Mouse (Mus musculus): ENCODE results near the gene Fxyd7. TPM values are rescaled to one million over a fixed set of nuclear protein-coding genes. Genes with fewer than 3 reads are reported as not detected.

Fxyd7 gene
- polyA plus RNA-seq, 1 experiment from 2014 or later = 239 TPM

DNA sequence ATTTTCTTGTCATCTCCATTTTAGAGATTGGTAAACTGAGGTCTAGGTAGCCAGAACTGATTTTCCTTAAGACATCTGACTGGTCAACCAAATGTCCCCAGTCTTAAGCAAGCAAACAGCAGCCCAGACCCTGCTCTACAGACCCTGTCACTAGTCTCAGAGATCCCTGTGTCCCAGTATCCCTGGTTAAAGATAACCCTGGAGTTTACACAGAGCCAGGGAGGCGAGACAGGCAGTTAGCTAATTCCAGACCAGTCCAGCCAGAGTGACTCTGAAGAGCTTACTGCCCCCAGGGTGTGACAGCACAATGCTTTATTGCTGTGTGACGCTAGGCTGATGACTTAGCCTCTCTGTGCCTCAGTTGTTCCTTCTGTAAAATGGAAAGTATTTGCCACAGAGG lies 5.8 kb upstream of the Fxyd7 start, which contains the start of gene Fxyd1:
Gene Fxyd1 (minus strand): TSS at position 129 of the 400 bp plus-strand sequence.
- WGBS = 78% methylated on average over 2 of the region's 2 CpGs
- Histone ChIP-seq H3K27ac (replicated peaks) (no peak within 1 kb of the TSS), H3K27me3 (peaks cover 32% of the 10 kb centered on the region), H3K36me3 (no peaks in the 10 kb centered on the region), H3K9ac (no peak within 1 kb of the TSS), H3K4me1 (replicated peaks) (peaks cover 28% of the 10 kb centered on the region), H3K4me3 (no peak within 1 kb of the TSS), H3K4me2 (no peak within 1 kb of the TSS), H3K9me3 (no peaks in the 10 kb centered on the region)
- no peak for ATAC-seq (ENCODE audit: low read depth)

DNA sequence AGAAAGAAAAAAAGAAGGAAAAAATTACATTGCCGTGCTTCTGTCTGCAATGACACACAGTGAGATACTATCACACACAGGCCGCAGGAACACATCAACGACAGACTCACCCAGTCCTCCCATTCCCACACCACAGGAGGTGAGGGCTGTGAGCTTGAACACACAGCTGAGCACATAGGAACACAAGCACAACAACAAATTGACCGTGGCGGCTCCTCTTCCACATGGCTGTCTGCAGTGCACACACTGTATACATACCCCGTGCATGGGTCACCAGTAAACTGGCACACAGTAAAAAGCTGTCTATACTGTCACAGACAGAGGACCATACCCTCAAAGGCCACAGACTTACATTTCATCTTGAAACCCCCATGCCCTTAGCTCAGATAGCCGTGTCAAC lies 5.2 kb upstream of the Fxyd7 start:
- H3K4me2 ChIP-seq = no peak overlapping the region
- no peak overlapping the region for H3K27ac ChIP-seq (replicated peaks)
- H3K27me3 ChIP-seq = peaks cover 38% of the 10 kb centered on the region
- no peak overlapping the region for H3K4me3 ChIP-seq
- H3K36me3 ChIP-seq = no peaks in the 10 kb centered on the region
- peaks cover 34% of the 10 kb centered on the region for H3K4me1 ChIP-seq (replicated peaks)
- no peak overlapping the region for H3K9ac ChIP-seq
- 74% methylated on average over 7 of the region's 7 CpGs for WGBS
- ATAC-seq (ENCODE audit: low read depth) = no peak
- no peaks in the 10 kb centered on the region for H3K9me3 ChIP-seq

DNA sequence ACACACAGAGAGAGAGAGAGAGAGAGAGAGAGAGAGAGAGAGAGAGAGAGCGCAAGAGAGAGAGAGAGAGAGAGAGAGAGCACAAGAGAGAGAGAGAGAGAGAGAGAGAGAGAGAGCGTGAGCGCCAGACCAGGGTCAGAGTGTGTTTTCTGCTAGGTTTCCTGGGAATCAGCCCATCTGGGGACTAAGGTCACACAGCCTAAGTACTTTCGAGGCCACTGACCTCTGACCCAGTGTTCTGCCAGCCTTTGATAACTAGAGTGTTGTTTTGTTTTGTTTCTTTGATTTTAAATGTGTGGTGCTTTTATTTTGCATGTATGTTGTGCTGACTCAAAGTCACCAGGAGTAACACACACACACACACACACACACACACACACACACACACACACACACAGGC lies 4.6 kb upstream of the Fxyd7 start:
- H3K27ac ChIP-seq (replicated peaks) = no peak overlapping the region
- no peak overlapping the region for H3K9ac ChIP-seq
- H3K27me3 ChIP-seq = peaks cover 44% of the 10 kb centered on the region
- H3K4me1 ChIP-seq (replicated peaks) = peaks cover 40% of the 10 kb centered on the region
- no peak overlapping the region for H3K4me2 ChIP-seq
- H3K36me3 ChIP-seq = no peaks in the 10 kb centered on the region
- no peaks in the 10 kb centered on the region for H3K9me3 ChIP-seq
- no peak for ATAC-seq (ENCODE audit: low read depth)
- 32% methylated on average over 3 of the region's 4 CpGs for WGBS
- H3K4me3 ChIP-seq = no peak overlapping the region

DNA sequence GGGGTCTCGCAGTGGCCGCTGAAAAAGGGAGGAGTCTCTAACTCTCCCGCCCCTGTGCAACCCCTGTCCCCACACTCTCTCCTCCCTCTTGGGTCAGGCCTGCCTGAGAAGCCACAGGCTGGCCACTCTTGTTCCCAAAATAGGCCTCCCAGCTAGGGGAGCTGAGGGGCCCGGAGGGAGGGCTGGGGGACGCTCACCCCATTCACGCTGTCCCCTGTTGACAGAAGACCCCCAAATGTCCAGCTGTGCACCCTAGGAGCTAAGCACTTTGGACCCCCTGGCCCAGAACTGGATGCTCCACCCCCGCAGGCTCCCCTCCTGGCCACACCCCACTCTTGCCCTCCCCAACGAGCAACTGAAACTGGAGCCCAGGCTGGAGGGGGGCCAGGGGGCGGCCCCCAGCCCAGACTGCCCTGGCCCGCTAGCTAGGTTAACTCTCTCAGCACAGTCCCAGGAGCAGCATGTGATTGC lies 4.1 kb upstream of the Fxyd7 start:
- Histone ChIP-seq H3K9me3 (no peaks in the 10 kb centered on the region), H3K9ac (0 out of 2 replicates have a peak overlapping the region, but pooled peaks have one; percentile 12), H3K27ac (replicated peaks) (peak overlapping the region; percentile 28; the same call in 1 of the 2 replicates), H3K4me3 (no peak overlapping the region), H3K4me1 (replicated peaks) (peaks cover 44% of the 10 kb centered on the region), H3K36me3 (no peaks in the 10 kb centered on the region), H3K4me2 (peak overlapping the region; percentile 63), H3K27me3 (peaks cover 49% of the 10 kb centered on the region)
- WGBS = 7% methylated on average over 10 of the region's 10 CpGs
- no peak for ATAC-seq (ENCODE audit: low read depth)

DNA sequence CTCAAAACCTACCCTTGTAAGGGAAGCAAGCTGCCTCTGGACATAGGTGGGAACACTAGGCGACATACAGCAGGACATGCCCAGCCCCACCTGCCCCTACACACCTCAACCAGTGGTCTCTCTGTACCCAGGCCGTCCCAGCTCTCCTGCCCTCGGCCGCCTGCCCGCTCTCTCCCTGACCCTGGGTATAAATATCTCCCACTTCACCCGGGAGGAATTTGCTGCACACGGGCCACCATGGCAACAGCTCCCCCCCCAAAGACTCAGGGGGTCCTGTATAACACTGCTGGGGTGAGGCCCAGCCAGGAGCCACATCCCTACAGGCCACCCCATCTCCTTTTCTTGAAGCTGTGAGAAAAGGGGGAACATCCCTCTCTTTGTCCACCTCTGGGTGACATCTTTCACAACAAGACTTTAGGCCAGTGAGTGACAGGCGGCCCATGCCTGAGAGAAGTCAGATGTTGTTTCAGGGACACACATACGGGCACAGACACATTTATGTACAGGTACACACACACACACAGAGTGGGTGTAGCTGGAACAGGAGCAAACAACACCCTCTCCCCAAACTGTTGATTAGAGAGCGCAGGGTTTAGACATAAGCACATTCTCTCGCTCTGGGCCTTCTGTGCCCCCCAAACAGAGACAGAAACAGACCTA lies 3.5 kb upstream of the Fxyd7 start:
- peaks cover 50% of the 10 kb centered on the region for H3K4me1 ChIP-seq (replicated peaks)
- 46% methylated on average over 11 of the region's 11 CpGs for WGBS
- H3K36me3 ChIP-seq = no peaks in the 10 kb centered on the region
- ATAC-seq (ENCODE audit: low read depth) = no peak
- H3K27me3 ChIP-seq = peaks cover 54% of the 10 kb centered on the region
- H3K4me3 ChIP-seq = no peak overlapping the region
- no peaks in the 10 kb centered on the region for H3K9me3 ChIP-seq
- H3K27ac ChIP-seq (replicated peaks) = peak overlapping the region; percentile 7; the same call in 1 of the 2 replicates
- peak overlapping the region; percentile 34; the same call in 1 of the 2 replicates for H3K9ac ChIP-seq
- peak overlapping the region; percentile 63 for H3K4me2 ChIP-seq

DNA sequence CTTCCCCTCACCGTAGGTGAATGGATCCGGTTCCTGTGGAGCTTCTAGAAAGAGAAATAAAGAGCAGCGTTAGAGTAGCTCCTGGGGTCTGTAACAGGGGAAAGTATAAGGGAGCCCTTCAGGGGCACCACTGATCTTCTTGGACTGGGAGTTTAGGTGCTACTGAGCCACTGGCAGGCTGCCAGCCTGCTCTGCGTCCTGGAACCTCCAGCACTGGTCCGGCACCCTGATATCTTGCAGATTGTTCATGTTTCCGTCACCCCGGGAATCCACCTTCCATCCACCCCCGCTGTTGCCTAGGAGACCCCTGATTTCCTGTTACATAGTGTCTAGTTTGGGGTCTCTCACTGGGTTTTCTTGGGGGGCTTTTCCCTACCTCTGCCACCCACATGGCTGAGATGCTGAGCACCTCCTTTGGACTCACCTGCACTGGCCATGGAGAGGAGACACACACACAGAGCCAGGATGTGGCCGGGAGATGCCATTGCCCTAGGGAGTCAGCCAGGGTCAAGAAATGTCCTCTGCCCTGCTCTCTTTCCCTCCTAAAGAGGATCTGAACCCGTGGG lies 2.7 kb upstream of the Fxyd7 start:
- 38% methylated on average over 10 of the region's 10 CpGs for WGBS
- H3K9me3 ChIP-seq = no peaks in the 10 kb centered on the region
- H3K27me3 ChIP-seq = peaks cover 61% of the 10 kb centered on the region
- no peaks in the 10 kb centered on the region for H3K36me3 ChIP-seq
- peak overlapping the region; percentile 63 for H3K4me2 ChIP-seq
- H3K4me3 ChIP-seq = no peak overlapping the region
- H3K27ac ChIP-seq (replicated peaks) = no peak overlapping the region
- peaks cover 58% of the 10 kb centered on the region for H3K4me1 ChIP-seq (replicated peaks)
- no peak for ATAC-seq (ENCODE audit: low read depth)
- no peak overlapping the region for H3K9ac ChIP-seq

DNA sequence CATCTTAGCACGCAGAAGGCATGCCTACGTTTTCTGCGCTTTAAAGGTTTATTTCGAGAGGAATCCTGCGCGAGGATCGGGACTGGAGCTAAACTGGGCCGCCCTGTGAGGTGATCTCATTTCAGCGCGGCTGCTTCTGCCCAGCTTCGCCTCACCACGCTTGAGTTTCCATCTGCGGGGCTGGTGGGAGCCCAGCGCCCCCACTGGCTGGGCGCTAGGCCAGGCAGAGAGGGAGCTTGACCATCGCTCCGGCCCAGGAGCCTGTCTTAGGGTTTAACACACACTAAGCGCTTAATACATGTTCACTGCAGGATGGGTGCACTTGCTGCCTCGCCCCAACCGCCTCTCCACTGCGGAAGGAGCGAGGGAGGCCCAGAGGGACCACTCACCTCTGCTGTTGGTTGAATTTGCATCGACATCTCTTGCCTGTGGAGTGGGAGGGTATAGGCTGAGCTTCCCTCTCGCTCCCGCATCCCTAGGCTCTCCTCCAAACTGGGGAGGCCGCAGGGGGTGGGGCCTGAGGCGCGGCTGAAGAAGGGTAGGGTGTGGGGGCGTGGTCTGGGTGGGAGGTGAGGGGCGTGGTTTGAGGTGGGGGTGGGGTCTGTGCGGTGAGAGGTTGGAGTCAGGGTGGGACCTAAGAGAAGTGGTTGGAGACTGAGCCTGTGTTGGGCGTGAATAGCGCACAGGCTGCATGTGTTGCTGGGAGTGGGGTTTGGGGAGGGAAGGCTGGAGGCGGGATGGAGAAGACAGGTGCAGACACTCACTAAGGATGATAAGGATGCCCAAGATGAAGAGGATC lies 1.6 kb upstream of the Fxyd7 start:
- H3K27ac ChIP-seq (replicated peaks) = no peak overlapping the region
- peaks cover 58% of the 10 kb centered on the region for H3K4me1 ChIP-seq (replicated peaks)
- H3K4me3 ChIP-seq = peak overlapping the region; percentile 22
- peak overlapping the region; percentile 10 for H3K9ac ChIP-seq
- peak; percentile 13; the same call in 1 of the 2 replicates for ATAC-seq (ENCODE audit: low read depth)
- peaks cover 66% of the 10 kb centered on the region for H3K27me3 ChIP-seq
- peak overlapping the region; percentile 63 for H3K4me2 ChIP-seq
- no peaks in the 10 kb centered on the region for H3K36me3 ChIP-seq
- WGBS = 1% methylated on average over 34 of the region's 34 CpGs
- H3K9me3 ChIP-seq = no peaks in the 10 kb centered on the region

DNA sequence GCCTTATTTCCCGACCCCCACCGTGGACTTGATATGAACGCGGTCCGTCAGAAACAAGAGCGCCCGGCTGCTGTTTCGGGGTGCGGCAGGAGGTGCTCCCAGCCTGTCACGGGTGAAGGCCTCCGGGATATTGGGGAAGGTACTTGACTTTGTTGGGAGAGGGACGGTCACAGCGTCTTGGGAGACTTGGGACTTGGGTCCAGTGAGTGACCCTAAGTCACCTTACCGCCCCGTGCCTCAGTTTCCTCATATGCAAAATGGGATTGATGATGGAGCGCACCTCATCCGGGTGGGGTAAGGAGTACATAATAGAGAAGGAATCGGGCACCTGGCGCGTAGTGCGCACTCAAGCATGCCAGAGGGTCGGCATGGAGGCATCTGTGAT lies 976 bp upstream of the Fxyd7 start:
- no peaks in the 10 kb centered on the region for H3K9me3 ChIP-seq
- 3% methylated on average over 22 of the region's 22 CpGs for WGBS
- peaks cover 66% of the 10 kb centered on the region for H3K27me3 ChIP-seq
- no peaks in the 10 kb centered on the region for H3K36me3 ChIP-seq
- no peak for ATAC-seq (ENCODE audit: low read depth)
- H3K4me1 ChIP-seq (replicated peaks) = peaks cover 58% of the 10 kb centered on the region
- H3K4me3 ChIP-seq = peak overlapping the region; percentile 22
- H3K9ac ChIP-seq = peak overlapping the region; percentile 10; the same call in 1 of the 2 replicates
- H3K27ac ChIP-seq (replicated peaks) = no peak overlapping the region
- H3K4me2 ChIP-seq = peak overlapping the region; percentile 63

DNA sequence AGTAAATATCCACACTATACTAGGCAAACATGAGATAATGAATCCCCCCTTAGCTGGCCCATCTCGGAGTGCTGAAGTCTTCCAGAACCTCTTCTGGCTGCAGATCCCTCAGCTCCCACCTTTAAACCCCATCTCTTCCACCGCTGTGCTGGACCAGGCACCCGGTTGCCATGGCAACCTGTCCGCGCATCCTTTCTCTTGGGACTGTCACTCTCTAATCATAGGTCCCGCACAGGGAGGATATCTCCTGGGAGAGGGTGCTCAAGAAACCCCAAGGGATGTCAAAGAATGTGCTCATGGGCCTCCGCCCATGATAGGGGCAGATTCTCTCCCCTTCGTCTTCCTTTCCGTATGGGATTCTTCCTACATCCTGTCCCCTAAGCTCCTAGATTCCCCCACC lies 346 bp downstream of the Fxyd7 start:
- peaks cover 58% of the 10 kb centered on the region for H3K4me1 ChIP-seq (replicated peaks)
- 2% methylated on average over 9 of the region's 9 CpGs for WGBS
- H3K9ac ChIP-seq = peak overlapping the region; percentile 68
- peak overlapping the region; percentile 70; the same call in 1 of the 2 replicates for H3K27ac ChIP-seq (replicated peaks)
- H3K27me3 ChIP-seq = peaks cover 76% of the 10 kb centered on the region
- ATAC-seq (ENCODE audit: low read depth) = 0 out of 2 replicates have a peak, but pooled peaks have one; percentile 11
- H3K4me2 ChIP-seq = peak overlapping the region; percentile 63
- no peaks in the 10 kb centered on the region for H3K36me3 ChIP-seq
- H3K9me3 ChIP-seq = no peaks in the 10 kb centered on the region
- peak overlapping the region; percentile 42 for H3K4me3 ChIP-seq

DNA sequence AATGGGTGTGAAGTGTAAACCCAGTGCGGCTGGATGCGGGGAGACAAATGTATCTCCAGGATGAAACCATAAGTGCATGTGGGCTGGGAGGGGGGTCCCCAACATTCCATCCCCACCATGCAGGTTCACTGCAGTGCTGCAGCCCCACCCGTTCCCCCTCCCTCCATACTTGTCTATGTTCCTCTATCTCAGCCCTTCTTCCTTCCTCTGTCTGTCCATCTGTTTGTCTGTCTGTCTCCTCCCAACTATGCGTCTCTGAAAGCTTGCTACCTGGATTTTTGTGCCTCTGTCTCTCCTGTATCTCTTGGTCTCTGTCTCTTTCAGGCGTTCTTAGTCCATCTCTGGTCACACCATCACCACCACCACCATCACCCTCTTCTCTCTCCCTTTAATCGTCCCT lies 780 bp downstream of the Fxyd7 start:
- WGBS = 5% methylated on average over 6 of the region's 6 CpGs
- peak overlapping the region; percentile 70 for H3K27ac ChIP-seq (replicated peaks)
- H3K27me3 ChIP-seq = peaks cover 78% of the 10 kb centered on the region
- peak overlapping the region; percentile 42 for H3K4me3 ChIP-seq
- no peaks in the 10 kb centered on the region for H3K36me3 ChIP-seq
- peak overlapping the region; percentile 63 for H3K4me2 ChIP-seq
- H3K9me3 ChIP-seq = no peaks in the 10 kb centered on the region
- H3K4me1 ChIP-seq (replicated peaks) = peaks cover 57% of the 10 kb centered on the region
- ATAC-seq (ENCODE audit: low read depth) = 0 out of 2 replicates have a peak, but pooled peaks have one; percentile 2
- peak overlapping the region; percentile 68 for H3K9ac ChIP-seq

DNA sequence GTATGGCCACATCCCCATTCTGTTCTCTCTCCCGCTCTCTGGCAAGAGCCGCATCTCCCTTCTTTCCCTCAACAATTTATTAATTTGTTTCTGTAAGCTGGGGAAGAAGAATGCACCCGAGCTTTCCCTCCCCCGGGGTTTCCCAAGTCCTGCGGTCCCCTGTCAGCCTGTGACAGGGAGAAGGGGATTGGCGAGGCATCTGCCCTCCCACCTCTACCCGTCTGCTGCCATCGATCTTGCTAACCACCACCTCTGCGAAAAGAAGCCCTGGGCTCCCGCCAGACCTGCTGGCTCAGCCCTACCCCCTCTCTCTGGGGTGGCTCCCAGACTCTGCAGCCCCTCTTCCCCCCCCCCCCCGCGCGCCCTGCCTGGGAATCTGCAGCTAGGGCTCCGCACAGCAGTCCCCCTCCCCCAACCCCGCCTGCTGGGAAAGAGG lies 1.4 kb downstream of the Fxyd7 start:
- peak; percentile 34 for ATAC-seq (ENCODE audit: low read depth)
- peaks cover 51% of the 10 kb centered on the region for H3K4me1 ChIP-seq (replicated peaks)
- H3K27me3 ChIP-seq = peaks cover 80% of the 10 kb centered on the region
- no peaks in the 10 kb centered on the region for H3K9me3 ChIP-seq
- H3K36me3 ChIP-seq = no peaks in the 10 kb centered on the region
- WGBS = 2% methylated on average over 13 of the region's 15 CpGs
- peak overlapping the region; percentile 70 for H3K27ac ChIP-seq (replicated peaks)
- H3K4me3 ChIP-seq = peak overlapping the region; percentile 42
- H3K9ac ChIP-seq = peak overlapping the region; percentile 68
- H3K4me2 ChIP-seq = peak overlapping the region; percentile 63

Data from neural tube, embryonic 13.5 days (tissue).